In the genomic region with DNA sequence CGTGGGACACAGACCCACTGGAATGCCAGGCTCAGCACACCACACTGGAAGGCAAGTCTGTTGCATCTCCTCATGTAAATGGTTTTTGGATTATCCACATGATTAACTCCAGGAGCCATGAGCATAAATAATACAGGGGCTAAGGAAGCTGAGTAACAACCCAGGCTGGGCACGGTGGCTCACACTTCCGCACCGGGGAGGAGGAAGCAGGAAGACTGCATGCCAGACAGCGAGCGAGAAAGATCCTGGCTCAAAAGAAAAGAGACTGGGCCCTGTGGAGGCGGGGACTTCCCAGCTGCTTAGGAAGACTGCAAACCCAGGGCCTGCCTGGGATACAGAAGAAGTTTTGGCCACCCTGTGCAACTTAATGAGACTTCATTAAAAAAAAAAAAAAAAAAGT, we compare ENCODE assay signal across 8 mouse cellular contexts. TPM values are rescaled to one million over a fixed set of nuclear protein-coding genes. Genes with fewer than 3 reads are reported as not detected.
DNase-seq lines count a peak whose midpoint lies in the region; ATAC-seq lines count a peak whose summit lies in the region.

No protein-coding gene starts in this region.

- no peak overlapping the region for H3K9ac ChIP-seq in hindbrain, embryonic 16.5 days (ENCODE audit: low read depth, low read length)
- H3K9ac ChIP-seq in hindbrain, embryonic 11.5 days (ENCODE audit: low read depth, low read length) = no peak overlapping the region
- H3K9ac ChIP-seq in heart, embryonic 15.5 days = peak overlapping the region; percentile 15
- H3K9ac ChIP-seq in lung, embryonic 16.5 days (ENCODE audit: low read length) = peak overlapping the region; percentile 14; the same call in 1 of the 2 replicates

- H3K27ac ChIP-seq in hindbrain, embryonic 16.5 days (ENCODE audit: low read depth, low read length) = peak overlapping the region; percentile 32; the same call in 1 of the 2 replicates
- no peak overlapping the region for H3K27ac ChIP-seq in hindbrain, embryonic 11.5 days (ENCODE audit: low read depth, low read length)
- peak overlapping the region; percentile 50 for H3K27ac ChIP-seq in heart, embryonic 15.5 days
- H3K27ac ChIP-seq in lung, embryonic 16.5 days (ENCODE audit: low read length) = peak overlapping the region; percentile 21; the same call in 1 of the 2 replicates

- DNase-seq in hindbrain, embryonic 11.5 days (ENCODE audit: low spot score) = no peak
- peak; percentile 39 for DNase-seq in R1 (ENCODE audit: low read depth, low spot score)
- no peak for DNase-seq in frontal cortex, postnatal 14 days (ENCODE audit: low spot score in 2 of 2)
- no peak for DNase-seq in cerebellum, adult 8-10 months
- no peak for DNase-seq in spleen, adult 18-20 months

- no peak overlapping the region for H3K4me3 ChIP-seq in hindbrain, embryonic 16.5 days (ENCODE audit: low read length)
- H3K4me3 ChIP-seq in hindbrain, embryonic 11.5 days (ENCODE audit: low read depth, low read length) = no peak overlapping the region
- no peak overlapping the region for H3K4me3 ChIP-seq in heart, embryonic 15.5 days
- no peak overlapping the region for H3K4me3 ChIP-seq in lung, embryonic 16.5 days (ENCODE audit: low read length)

- whole genome bisulfite sequencing in hindbrain, embryonic 16.5 days = 36% methylated on average over 7 of the region's 7 CpGs
- WGBS in hindbrain, embryonic 11.5 days = 56% methylated on average over 7 of the region's 7 CpGs
- 51% methylated on average over 7 of the region's 7 CpGs for WGBS in heart, embryonic 15.5 days
- 55% methylated on average over 7 of the region's 7 CpGs for WGBS in lung, embryonic 16.5 days

- H3K27me3 ChIP-seq in hindbrain, embryonic 16.5 days (replicated peaks; ENCODE audit: control insufficient read depth, insufficient read depth, low read length) = no peaks in the 10 kb centered on the region
- no peaks in the 10 kb centered on the region for H3K27me3 ChIP-seq in hindbrain, embryonic 11.5 days (ENCODE audit: control insufficient read depth, insufficient read depth, low read length)
- no peaks in the 10 kb centered on the region for H3K27me3 ChIP-seq in heart, embryonic 15.5 days
- H3K27me3 ChIP-seq in lung, embryonic 16.5 days (ENCODE audit: control insufficient read depth, insufficient read depth, low read depth, low read length) = no peaks in the 10 kb centered on the region

- H3K9me3 ChIP-seq in hindbrain, embryonic 16.5 days (ENCODE audit: control insufficient read depth, low read length) = no peaks in the 10 kb centered on the region
- no peaks in the 10 kb centered on the region for H3K9me3 ChIP-seq in hindbrain, embryonic 11.5 days (ENCODE audit: control insufficient read depth, low read length)
- H3K9me3 ChIP-seq in heart, embryonic 15.5 days (replicated peaks) = no peaks in the 10 kb centered on the region
- H3K9me3 ChIP-seq in lung, embryonic 16.5 days (ENCODE audit: control insufficient read depth, low read length) = no peaks in the 10 kb centered on the region

- no peak overlapping the region for H3K4me2 ChIP-seq in hindbrain, embryonic 16.5 days (ENCODE audit: low read length)
- no peak overlapping the region for H3K4me2 ChIP-seq in hindbrain, embryonic 11.5 days (replicated peaks; ENCODE audit: low read depth, low read length)
- no peak overlapping the region for H3K4me2 ChIP-seq in heart, embryonic 15.5 days
- H3K4me2 ChIP-seq in lung, embryonic 16.5 days (ENCODE audit: low read depth, low read length) = peak overlapping the region; percentile 26; the same call in 1 of the 2 replicates

- no peaks in the 10 kb centered on the region for H3K36me3 ChIP-seq in hindbrain, embryonic 16.5 days (ENCODE audit: control insufficient read depth, insufficient read depth, low read length)
- no peaks in the 10 kb centered on the region for H3K36me3 ChIP-seq in hindbrain, embryonic 11.5 days (ENCODE audit: control insufficient read depth, insufficient read depth, low read length)
- no peaks in the 10 kb centered on the region for H3K36me3 ChIP-seq in heart, embryonic 15.5 days
- H3K36me3 ChIP-seq in lung, embryonic 16.5 days (ENCODE audit: control insufficient read depth, insufficient read depth, low read length) = 0 out of 2 replicates have a peak, but pooled peaks cover 4% of the 10 kb centered on the region

- ATAC-seq in hindbrain, embryonic 16.5 days = no peak
- no peak for ATAC-seq in hindbrain, embryonic 11.5 days (ENCODE audit: low FRiP score)
- ATAC-seq in heart, embryonic 15.5 days (replicated peaks; ENCODE audit: insufficient number of reproducible peaks, insufficient read depth, low FRiP score, low read depth) = no peak
- ATAC-seq in lung, embryonic 16.5 days (ENCODE audit: low read depth) = no peak

- peaks cover 21% of the 10 kb centered on the region for H3K4me1 ChIP-seq in hindbrain, embryonic 16.5 days (ENCODE audit: control insufficient read depth, insufficient read depth, low read depth, low read length)
- H3K4me1 ChIP-seq in hindbrain, embryonic 11.5 days (replicated peaks; ENCODE audit: control insufficient read depth, insufficient read depth, low read length) = peaks cover 8% of the 10 kb centered on the region
- H3K4me1 ChIP-seq in heart, embryonic 15.5 days (replicated peaks) = peaks cover 20% of the 10 kb centered on the region
- H3K4me1 ChIP-seq in lung, embryonic 16.5 days (replicated peaks; ENCODE audit: control insufficient read depth, insufficient read depth, low read length) = peaks cover 15% of the 10 kb centered on the region

RNA-seq across cellular contexts. Expression of gene Pip4k2b, which starts 4.3 kb away (rescaled TPM):
- 3.6 and 4.4 TPM in 2 replicates for polyA plus RNA-seq in hindbrain, embryonic 16.5 days (2015; fragmentation: Nextera tagmentation; extraction: Ambion mirVana)
- polyA plus RNA-seq in hindbrain, embryonic 11.5 days (2014; fragmentation: Nextera tagmentation; extraction: Ambion mirVana) = 2.9 and 3.4 TPM in 2 replicates
- polyA plus RNA-seq in heart, embryonic 15.5 days (2015; fragmentation: Nextera tagmentation; extraction: Ambion mirVana) = 0.82 and 0.95 TPM in 2 replicates
- polyA plus RNA-seq in lung, embryonic 16.5 days (2015; fragmentation: Nextera tagmentation; extraction: Ambion mirVana) = 1.3 and 2.2 TPM in 2 replicates

RNA-seq across cellular contexts. Expression of gene Cwc25, which starts 26.2 kb away (rescaled TPM):
- polyA plus RNA-seq in hindbrain, embryonic 16.5 days (2015; fragmentation: Nextera tagmentation; extraction: Ambion mirVana) = 14.1 and 16.2 TPM in 2 replicates
- 13.1 and 17.0 TPM in 2 replicates for polyA plus RNA-seq in hindbrain, embryonic 11.5 days (2014; fragmentation: Nextera tagmentation; extraction: Ambion mirVana)
- polyA plus RNA-seq in heart, embryonic 15.5 days (2015; fragmentation: Nextera tagmentation; extraction: Ambion mirVana) = 9.5 and 10.5 TPM in 2 replicates
- polyA plus RNA-seq in lung, embryonic 16.5 days (2015; fragmentation: Nextera tagmentation; extraction: Ambion mirVana) = 16.1 and 18.5 TPM in 2 replicates

RNA-seq across cellular contexts. Expression of gene 1700001P01Rik, which starts 35.5 kb away (rescaled TPM):
- polyA plus RNA-seq in hindbrain, embryonic 16.5 days (2015; fragmentation: Nextera tagmentation; extraction: Ambion mirVana) = 0.44 and 0.91 TPM in 2 replicates
- polyA plus RNA-seq in hindbrain, embryonic 11.5 days (2014; fragmentation: Nextera tagmentation; extraction: Ambion mirVana) = 0.39 and 0.60 TPM in 2 replicates
- 0.21 and 0.32 TPM in 2 replicates for polyA plus RNA-seq in heart, embryonic 15.5 days (2015; fragmentation: Nextera tagmentation; extraction: Ambion mirVana)
- polyA plus RNA-seq in lung, embryonic 16.5 days (2015; fragmentation: Nextera tagmentation; extraction: Ambion mirVana) = 0.35 TPM in 1 of 2 replicates, not detected in the other

RNA-seq across cellular contexts. Expression of gene Psmb3, which starts 37.0 kb away (rescaled TPM):
- 422 and 438 TPM in 2 replicates for polyA plus RNA-seq in hindbrain, embryonic 16.5 days (2015; fragmentation: Nextera tagmentation; extraction: Ambion mirVana)
- polyA plus RNA-seq in hindbrain, embryonic 11.5 days (2014; fragmentation: Nextera tagmentation; extraction: Ambion mirVana) = 468 and 507 TPM in 2 replicates
- polyA plus RNA-seq in heart, embryonic 15.5 days (2015; fragmentation: Nextera tagmentation; extraction: Ambion mirVana) = 337 and 364 TPM in 2 replicates
- polyA plus RNA-seq in lung, embryonic 16.5 days (2015; fragmentation: Nextera tagmentation; extraction: Ambion mirVana) = 430 and 457 TPM in 2 replicates

RNA-seq across cellular contexts. Expression of gene Pcgf2, which starts 39.9 kb away (rescaled TPM):
- polyA plus RNA-seq in hindbrain, embryonic 16.5 days (2015; fragmentation: Nextera tagmentation; extraction: Ambion mirVana) = 15.4 and 19.2 TPM in 2 replicates
- 16.9 and 18.6 TPM in 2 replicates for polyA plus RNA-seq in hindbrain, embryonic 11.5 days (2014; fragmentation: Nextera tagmentation; extraction: Ambion mirVana)
- polyA plus RNA-seq in heart, embryonic 15.5 days (2015; fragmentation: Nextera tagmentation; extraction: Ambion mirVana) = 10.9 and 11.5 TPM in 2 replicates
- 16.2 and 16.5 TPM in 2 replicates for polyA plus RNA-seq in lung, embryonic 16.5 days (2015; fragmentation: Nextera tagmentation; extraction: Ambion mirVana)

Comparison
In these comparisons a context has a peak if more than half of its experiments do, and no peak if none do; other contexts are left out.
1. H3K9ac ChIP-seq: peak in heart, embryonic 15.5 days (single experiment) and lung, embryonic 16.5 days (single experiment); none in hindbrain, embryonic 16.5 days (single experiment) and hindbrain, embryonic 11.5 days (single experiment).